In genomic region chr12:58219078-58219477, GRCm38 (mm10) we compare ENCODE assay signal across 33 mouse cellular contexts. TPM values are rescaled to one million over a fixed set of nuclear protein-coding genes. Genes with fewer than 3 reads are reported as not detected.
DNase-seq lines count a peak whose midpoint lies in the region; ATAC-seq and TF ChIP-seq lines count a peak whose summit lies in the region.
"Had no signal": no experiment of that assay in that cellular context is flagged by ENCODE, and none has a peak within 500 bp of the region (broad histone marks: within the 10 kb centered on the region; RNA-seq: fewer than 3 reads in every experiment).

No protein-coding gene starts in this region.

- no peaks in the 10 kb centered on the region for H3K36me3 ChIP-seq in G1E (replicated peaks)
- no peaks in the 10 kb centered on the region for H3K36me3 ChIP-seq in heart, embryonic 10.5 days
- no peaks in the 10 kb centered on the region for H3K36me3 ChIP-seq in forebrain, embryonic 10.5 days (replicated peaks)
- H3K36me3 ChIP-seq: embryonic facial prominence, embryonic 10.5 days; embryonic facial prominence, embryonic 13.5 days; heart, embryonic 13.5 days had no signal

- no peaks in the 10 kb centered on the region for H3K4me1 ChIP-seq in G1E (ENCODE audit: insufficient read depth, low read depth, low read length)
- H3K4me1 ChIP-seq in heart, embryonic 10.5 days: peaks cover 4% of the 10 kb centered on the region; the same call in 1 of the 2 replicates
- H3K4me1 ChIP-seq in forebrain, embryonic 10.5 days: peaks cover 13% of the 10 kb centered on the region

- peaks cover 2% of the 10 kb centered on the region; the same call in 1 of the 2 replicates for H3K9me3 ChIP-seq in G1E (replicated peaks)
- H3K9me3 ChIP-seq in heart, embryonic 10.5 days: no peaks in the 10 kb centered on the region
- H3K9me3 ChIP-seq in forebrain, embryonic 10.5 days: no peaks in the 10 kb centered on the region
- H3K9me3 ChIP-seq: embryonic facial prominence, embryonic 10.5 days; embryonic facial prominence, embryonic 13.5 days; forebrain, embryonic 13.5 days; heart, embryonic 13.5 days had no signal

- no peak overlapping the region for H3K27ac ChIP-seq in heart, embryonic 10.5 days
- H3K27ac ChIP-seq in forebrain, embryonic 10.5 days: no peak overlapping the region
- H3K27ac ChIP-seq: embryonic facial prominence, embryonic 10.5 days; embryonic facial prominence, embryonic 13.5 days; forebrain, embryonic 13.5 days; heart, embryonic 13.5 days; hindbrain, embryonic 14.5 days; hindbrain, postnatal 0 days had no signal

- ATAC-seq in G1E (ENCODE audit: extremely low read depth, insufficient number of reproducible peaks, low FRiP score, poor library complexity, severe bottlenecking): peak; percentile 74; the same call in 1 of the 2 replicates
- ATAC-seq: activated CD4-positive, CD25-positive, alpha-beta regulatory T cell, adult 4 months; forebrain, embryonic 13.5 days; forebrain, embryonic 16.5 days; hindbrain, postnatal 0 days; inflammation-experienced regulatory T-cells, adult 6 months; intestine, embryonic 16.5 days; Patski had no signal

- no peaks in the 10 kb centered on the region for H3K27me3 ChIP-seq in G1E (ENCODE audit: insufficient read depth, low read length)
- peaks cover 11% of the 10 kb centered on the region; the same call in 1 of the 2 replicates for H3K27me3 ChIP-seq in heart, embryonic 10.5 days (ENCODE audit: insufficient read depth, poor library complexity, severe bottlenecking)
- peaks cover 49% of the 10 kb centered on the region for H3K27me3 ChIP-seq in forebrain, embryonic 10.5 days (ENCODE audit: poor library complexity, severe bottlenecking)
- H3K27me3 ChIP-seq: Patski had no signal

- 86% methylated on average over 3 of the region's 3 CpGs for WGBS in heart, embryonic 10.5 days
- 91% methylated on average over 3 of the region's 3 CpGs for WGBS in forebrain, embryonic 10.5 days

- TF ChIP-seq CTCF in G1E (IDR thresholded peaks at IDR 0.05; ENCODE audit: low read depth, low read length): no peak

- no peak overlapping the region for H3K4me3 ChIP-seq in G1E (ENCODE audit: low read depth, low read length)
- no peak overlapping the region for H3K4me3 ChIP-seq in heart, embryonic 10.5 days
- no peak overlapping the region for H3K4me3 ChIP-seq in forebrain, embryonic 10.5 days
- H3K4me3 ChIP-seq: embryonic facial prominence, embryonic 10.5 days; embryonic facial prominence, embryonic 13.5 days; erythroblast, embryonic 14.5 days; forebrain, embryonic 13.5 days; heart, embryonic 13.5 days had no signal

- DNase-seq in A20 (ENCODE audit: low read depth, low spot score) (peak; percentile 4), G1E (ENCODE audit: low spot score) (no peak), MN1 (ENCODE audit: low spot score) (peak; percentile 9), ZHBTc4 (ENCODE audit: low read depth, low spot score) (peak; percentile 41)
- no peak for DNase-seq in kidney, postnatal 14 days
- DNase-seq in heart, embryonic 10.5 days (ENCODE audit: low spot score): no peak
- no peak for DNase-seq in urinary bladder, postnatal 25 days (ENCODE audit: low spot score)
- DNase-seq in forebrain, embryonic 10.5 days (ENCODE audit: extremely low spot score, low spot score): no peak
- DNase-seq: adrenal gland, postnatal 10 days; adrenal gland, postnatal 36 days; cerebellum, adult 18-20 months; cerebellum, adult 9-10 months; cerebellum, postnatal 14 days; embryo, embryonic 11 days; gastrocnemius, postnatal 25 days; heart, adult 18-20 months; heart, postnatal 14 days; heart, postnatal 4 days; kidney, adult 18-20 months; kidney, adult 9 months had no signal

RNA-seq across cellular contexts. Expression of gene Sstr1, which starts 7.5 kb away (rescaled TPM):
- total RNA-seq in G1E (2014; fragmentation: Nextera tagmentation): not detected in 2 replicates
- not detected in 2 replicates for total RNA-seq in G1E (2017)
- polyA plus RNA-seq in G1E (2012): not detected in 2 replicates
- polyA plus RNA-seq in heart, embryonic 10.5 days (2016; fragmentation: Nextera tagmentation; extraction: Ambion mirVana): 0.20 TPM in 1 of 2 replicates, not detected in the other
- polyA plus RNA-seq in forebrain, embryonic 10.5 days (2016; fragmentation: Nextera tagmentation; extraction: Ambion mirVana): 0.06 TPM in 1 of 2 replicates, not detected in the other
- total RNA-seq: common myeloid progenitor, adult 5-6 weeks; gastrocnemius, postnatal 25 days; heart, adult 18-20 months had no signal
- polyA plus RNA-seq: activated CD4-positive, CD25-positive, alpha-beta regulatory T cell, adult 4 months; erythroblast, embryonic 14.5 days; heart, embryonic 13.5 days; inflammation-experienced regulatory T-cells, adult 6 months; Patski had no signal

RNA-seq across cellular contexts. Expression of gene Clec14a, which starts 50.0 kb away (rescaled TPM):
- not detected in 2 replicates for total RNA-seq in G1E (2014; fragmentation: Nextera tagmentation)
- 0.16 TPM in 1 of 2 replicates, not detected in the other for total RNA-seq in G1E (2017)
- not detected in 2 replicates for polyA plus RNA-seq in G1E (2012)
- 7.4 and 7.7 TPM in 2 replicates for polyA plus RNA-seq in heart, embryonic 10.5 days (2016; fragmentation: Nextera tagmentation; extraction: Ambion mirVana)
- polyA plus RNA-seq in forebrain, embryonic 10.5 days (2016; fragmentation: Nextera tagmentation; extraction: Ambion mirVana): 5.4 and 5.5 TPM in 2 replicates
- total RNA-seq: common myeloid progenitor, adult 5-6 weeks had no signal
- polyA plus RNA-seq: activated CD4-positive, CD25-positive, alpha-beta regulatory T cell, adult 4 months; inflammation-experienced regulatory T-cells, adult 6 months; Patski had no signal

Comparison
In these comparisons a context has a peak if more than half of its experiments do, and no peak if none do; other contexts are left out.
1. DNase-seq: peak in A20 (single experiment), MN1 (single experiment) and ZHBTc4 (single experiment); none in G1E (single experiment), kidney, postnatal 14 days (single experiment), heart, embryonic 10.5 days (single experiment), urinary bladder, postnatal 25 days (single experiment) and forebrain, embryonic 10.5 days (single experiment).